Mouse (Mus musculus): Measurements from ENCODE around the gene Il1rapl2.

GRCm38 (mm10) chrX:138437939-138438338 lies 867.5 kb downstream of the Il1rapl2 start:
- no peak for TF ChIP-seq GATA1 (IDR thresholded peaks at IDR 0.05; ENCODE audit: low read length)
- no peak for TF ChIP-seq TAL1 (IDR thresholded peaks at IDR 0.05; ENCODE audit: low read length)
